ENCODE assay signal across 9 mouse cellular contexts in the genomic region with DNA sequence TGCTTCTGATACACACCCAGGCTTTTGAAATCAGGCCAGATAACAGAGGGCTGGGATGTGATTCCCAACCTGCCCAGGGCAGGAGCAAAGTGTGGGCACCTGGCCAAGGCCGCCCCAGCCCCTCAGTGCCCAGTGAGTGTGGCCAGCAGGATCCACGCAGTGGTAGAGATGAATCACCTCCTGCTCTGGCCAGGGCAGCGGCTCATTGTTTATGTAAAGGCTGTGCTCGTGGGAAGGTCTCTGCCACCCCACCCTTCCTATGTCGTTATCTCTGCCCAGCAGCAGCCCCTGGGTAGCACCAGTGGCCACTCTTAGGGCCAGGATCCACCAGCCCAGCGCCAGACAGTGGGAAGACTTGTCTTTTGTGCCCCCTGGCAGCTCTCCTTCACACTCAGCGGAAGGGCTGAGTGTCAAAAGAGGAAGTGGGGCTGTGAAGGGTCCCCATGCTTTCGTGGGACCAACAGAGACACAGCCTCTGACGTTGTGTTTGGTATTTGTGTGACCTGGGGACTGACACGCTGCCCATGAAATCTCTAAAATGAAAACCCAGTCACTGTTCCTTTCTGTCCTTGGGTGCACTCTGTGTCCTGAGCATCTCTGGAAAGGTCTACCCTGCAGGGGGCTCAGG. TPM values are rescaled to one million over a fixed set of nuclear protein-coding genes. Genes with fewer than 3 reads are reported as not detected.
DNase-seq lines count a peak whose midpoint lies in the region; ATAC-seq and TF ChIP-seq lines count a peak whose summit lies in the region.
"Had no signal": no experiment of that assay in that cellular context is flagged by ENCODE, and none has a peak within 500 bp of the region (broad histone marks: within the 10 kb centered on the region; RNA-seq: fewer than 3 reads in every experiment).

No protein-coding gene starts in this region.

- peak; percentile 58 for ATAC-seq in granulocyte monocyte progenitor cell, adult 5-6 weeks (replicated peaks; ENCODE audit: poor library complexity, severe bottlenecking)
- peak; percentile 39 for ATAC-seq in liver, embryonic 15.5 days (ENCODE audit: insufficient read depth)
- no peak for ATAC-seq in forebrain, postnatal 0 days

- no peak overlapping the region for H3K4me2 ChIP-seq in liver, embryonic 15.5 days
- H3K4me2 ChIP-seq in forebrain, postnatal 0 days (ENCODE audit: low read depth) = no peak overlapping the region
- H3K4me2 ChIP-seq: intestine, embryonic 15.5 days had no signal

- intact Hi-C loops in gastrocnemius, postnatal 14 days (cut with DNase I; ENCODE audit: low total_unique reads) = no loop called here

- H3K36me3 ChIP-seq in liver, embryonic 15.5 days (replicated peaks) = peaks cover 67% of the 10 kb centered on the region
- H3K36me3 ChIP-seq in forebrain, embryonic 10.5 days (replicated peaks) = peaks cover 73% of the 10 kb centered on the region
- H3K36me3 ChIP-seq in forebrain, postnatal 0 days (ENCODE audit: insufficient read depth) = peaks cover 70% of the 10 kb centered on the region

- H3K9me3 ChIP-seq in liver, embryonic 15.5 days (replicated peaks) = no peaks in the 10 kb centered on the region
- peaks cover 4% of the 10 kb centered on the region; the same call in 1 of the 2 replicates for H3K9me3 ChIP-seq in forebrain, embryonic 10.5 days
- no peaks in the 10 kb centered on the region for H3K9me3 ChIP-seq in forebrain, postnatal 0 days (ENCODE audit: low read length)
- H3K9me3 ChIP-seq: intestine, embryonic 15.5 days had no signal

- H3K4me3 ChIP-seq in liver, embryonic 15.5 days (replicated peaks) = no peak overlapping the region
- H3K4me3 ChIP-seq in forebrain, embryonic 10.5 days = no peak overlapping the region
- H3K4me3 ChIP-seq in forebrain, postnatal 0 days (ENCODE audit: low read depth, low read length) = no peak overlapping the region
- H3K4me3 ChIP-seq: intestine, embryonic 15.5 days had no signal

- peaks cover 22% of the 10 kb centered on the region for H3K4me1 ChIP-seq in liver, embryonic 15.5 days (replicated peaks)
- H3K4me1 ChIP-seq in forebrain, embryonic 10.5 days = no peaks in the 10 kb centered on the region
- H3K4me1 ChIP-seq in forebrain, postnatal 0 days (ENCODE audit: insufficient read depth) = no peaks in the 10 kb centered on the region

- H3K9ac ChIP-seq in liver, embryonic 15.5 days = no peak overlapping the region
- H3K9ac ChIP-seq in forebrain, postnatal 0 days = no peak overlapping the region
- H3K9ac ChIP-seq: intestine, embryonic 15.5 days had no signal

- H3K27me3 ChIP-seq in liver, embryonic 15.5 days = no peaks in the 10 kb centered on the region
- no peaks in the 10 kb centered on the region for H3K27me3 ChIP-seq in forebrain, embryonic 10.5 days (ENCODE audit: poor library complexity, severe bottlenecking)
- H3K27me3 ChIP-seq in forebrain, postnatal 0 days (ENCODE audit: insufficient read depth, low read length) = no peaks in the 10 kb centered on the region
- H3K27me3 ChIP-seq: intestine, embryonic 15.5 days had no signal

- H3K27ac ChIP-seq in liver, embryonic 15.5 days (replicated peaks) = no peak overlapping the region
- H3K27ac ChIP-seq in forebrain, embryonic 10.5 days = no peak overlapping the region
- no peak overlapping the region for H3K27ac ChIP-seq in forebrain, postnatal 0 days (ENCODE audit: low read depth, low read length)
- H3K27ac ChIP-seq: intestine, embryonic 15.5 days had no signal

- peak; percentile 65 for DNase-seq in testis, postnatal 10 days (ENCODE audit: low spot score)
- no peak for DNase-seq in testis, postnatal 14 days (ENCODE audit: low spot score)
- DNase-seq in frontal cortex, postnatal 10 days (ENCODE audit: low spot score in 2 of 2) = no peak
- DNase-seq in forebrain, embryonic 10.5 days (ENCODE audit: extremely low spot score, low spot score) = no peak
- no peak for DNase-seq in gastrocnemius, postnatal 14 days
- DNase-seq in forebrain, postnatal 0 days = no peak

- WGBS in liver, embryonic 15.5 days (ENCODE audit: insufficient replicate concordance) = 19% methylated on average over 10 of the region's 10 CpGs
- 93% methylated on average over 10 of the region's 10 CpGs for WGBS in forebrain, embryonic 10.5 days
- WGBS in forebrain, postnatal 0 days = 85% methylated on average over 10 of the region's 10 CpGs

- TF ChIP-seq CTCF in forebrain, postnatal 0 days (IDR thresholded peaks at IDR 0.05; ENCODE audit: low read depth) = no peak

RNA-seq across cellular contexts. Expression of a gene that starts 9.4 kb away (rescaled TPM):
- total RNA-seq in granulocyte monocyte progenitor cell, adult 5-6 weeks (2014; fragmentation: Nextera tagmentation) = not detected in 2 replicates
- total RNA-seq in granulocyte monocyte progenitor cell, adult 5-6 weeks (2017) = not detected in 2 replicates
- 0.18 and 0.31 TPM in 2 replicates for polyA plus RNA-seq in liver, embryonic 15.5 days (2015; fragmentation: Nextera tagmentation; extraction: Ambion mirVana)
- polyA plus RNA-seq in forebrain, embryonic 10.5 days (2016; fragmentation: Nextera tagmentation; extraction: Ambion mirVana) = 0.47 and 0.63 TPM in 2 replicates
- total RNA-seq in gastrocnemius, postnatal 14 days (2021) = 1 to 10 TPM; 1.9 to 6.7 TPM
- total RNA-seq in forebrain, postnatal 0 days (2014; rRNA removed) = 0.46 and 1.1 TPM in 2 replicates
- polyA plus RNA-seq in forebrain, postnatal 0 days (2015; fragmentation: Nextera tagmentation; extraction: Ambion mirVana) = 0.93 and 1.3 TPM in 2 replicates

RNA-seq across cellular contexts. Expression of a gene that starts 31.8 kb away (rescaled TPM):
- total RNA-seq in granulocyte monocyte progenitor cell, adult 5-6 weeks (2014; fragmentation: Nextera tagmentation) = 22.8 and 27.6 TPM in 2 replicates
- 18.9 and 19.3 TPM in 2 replicates for total RNA-seq in granulocyte monocyte progenitor cell, adult 5-6 weeks (2017)
- 8.1 and 10.9 TPM in 2 replicates for polyA plus RNA-seq in liver, embryonic 15.5 days (2015; fragmentation: Nextera tagmentation; extraction: Ambion mirVana)
- polyA plus RNA-seq in forebrain, embryonic 10.5 days (2016; fragmentation: Nextera tagmentation; extraction: Ambion mirVana) = 35.0 and 36.6 TPM in 2 replicates
- total RNA-seq in gastrocnemius, postnatal 14 days (2021) = 1 to 10 TPM; 5.7 to 6.3 TPM
- 14.5 and 18.9 TPM in 2 replicates for total RNA-seq in forebrain, postnatal 0 days (2014; rRNA removed)
- polyA plus RNA-seq in forebrain, postnatal 0 days (2015; fragmentation: Nextera tagmentation; extraction: Ambion mirVana) = 6.9 and 8.4 TPM in 2 replicates

RNA-seq across cellular contexts. Expression of a gene that starts 32.0 kb away (rescaled TPM):
- total RNA-seq in granulocyte monocyte progenitor cell, adult 5-6 weeks (2014; fragmentation: Nextera tagmentation) = 20.4 and 44.5 TPM in 2 replicates
- 145 and 211 TPM in 2 replicates for total RNA-seq in granulocyte monocyte progenitor cell, adult 5-6 weeks (2017)
- polyA plus RNA-seq in liver, embryonic 15.5 days (2015; fragmentation: Nextera tagmentation; extraction: Ambion mirVana) = 13.0 and 15.0 TPM in 2 replicates
- polyA plus RNA-seq in forebrain, embryonic 10.5 days (2016; fragmentation: Nextera tagmentation; extraction: Ambion mirVana) = 50.3 and 52.2 TPM in 2 replicates
- total RNA-seq in gastrocnemius, postnatal 14 days (2021) = 10 to 100 TPM; 13.1 to 15.2 TPM
- total RNA-seq in forebrain, postnatal 0 days (2014; rRNA removed) = 60.4 and 70.9 TPM in 2 replicates
- 49.5 and 59.4 TPM in 2 replicates for polyA plus RNA-seq in forebrain, postnatal 0 days (2015; fragmentation: Nextera tagmentation; extraction: Ambion mirVana)

RNA-seq across cellular contexts. Expression of a gene that starts 47.4 kb away (rescaled TPM):
- total RNA-seq in granulocyte monocyte progenitor cell, adult 5-6 weeks (2014; fragmentation: Nextera tagmentation) = 36.7 and 62.2 TPM in 2 replicates
- 41.3 and 52.3 TPM in 2 replicates for total RNA-seq in granulocyte monocyte progenitor cell, adult 5-6 weeks (2017)
- polyA plus RNA-seq in liver, embryonic 15.5 days (2015; fragmentation: Nextera tagmentation; extraction: Ambion mirVana) = 168 and 190 TPM in 2 replicates
- polyA plus RNA-seq in forebrain, embryonic 10.5 days (2016; fragmentation: Nextera tagmentation; extraction: Ambion mirVana) = 223 and 224 TPM in 2 replicates
- total RNA-seq in gastrocnemius, postnatal 14 days (2021) = 10 to 100 TPM in 1 of 2 experiments, 1 to 10 TPM in 1; 7.2 to 11.3 TPM
- total RNA-seq in forebrain, postnatal 0 days (2014; rRNA removed) = 42.6 and 52.2 TPM in 2 replicates
- polyA plus RNA-seq in forebrain, postnatal 0 days (2015; fragmentation: Nextera tagmentation; extraction: Ambion mirVana) = 61.1 and 66.4 TPM in 2 replicates

RNA-seq across cellular contexts. Expression of a gene that starts 53.3 kb away (rescaled TPM):
- 0.88 and 2.3 TPM in 2 replicates for total RNA-seq in granulocyte monocyte progenitor cell, adult 5-6 weeks (2014; fragmentation: Nextera tagmentation)
- 0.69 TPM in 1 of 2 replicates, not detected in the other for total RNA-seq in granulocyte monocyte progenitor cell, adult 5-6 weeks (2017)
- polyA plus RNA-seq in liver, embryonic 15.5 days (2015; fragmentation: Nextera tagmentation; extraction: Ambion mirVana) = 2.7 and 3.3 TPM in 2 replicates
- 0.83 and 1.7 TPM in 2 replicates for polyA plus RNA-seq in forebrain, embryonic 10.5 days (2016; fragmentation: Nextera tagmentation; extraction: Ambion mirVana)
- total RNA-seq in gastrocnemius, postnatal 14 days (2021) = not detected
- not detected in 2 replicates for total RNA-seq in forebrain, postnatal 0 days (2014; rRNA removed)
- 0.27 TPM in 1 of 2 replicates, not detected in the other for polyA plus RNA-seq in forebrain, postnatal 0 days (2015; fragmentation: Nextera tagmentation; extraction: Ambion mirVana)
